Mouse (Mus musculus): Measurements from ENCODE around the gene Mbd3l2.

DNA sequence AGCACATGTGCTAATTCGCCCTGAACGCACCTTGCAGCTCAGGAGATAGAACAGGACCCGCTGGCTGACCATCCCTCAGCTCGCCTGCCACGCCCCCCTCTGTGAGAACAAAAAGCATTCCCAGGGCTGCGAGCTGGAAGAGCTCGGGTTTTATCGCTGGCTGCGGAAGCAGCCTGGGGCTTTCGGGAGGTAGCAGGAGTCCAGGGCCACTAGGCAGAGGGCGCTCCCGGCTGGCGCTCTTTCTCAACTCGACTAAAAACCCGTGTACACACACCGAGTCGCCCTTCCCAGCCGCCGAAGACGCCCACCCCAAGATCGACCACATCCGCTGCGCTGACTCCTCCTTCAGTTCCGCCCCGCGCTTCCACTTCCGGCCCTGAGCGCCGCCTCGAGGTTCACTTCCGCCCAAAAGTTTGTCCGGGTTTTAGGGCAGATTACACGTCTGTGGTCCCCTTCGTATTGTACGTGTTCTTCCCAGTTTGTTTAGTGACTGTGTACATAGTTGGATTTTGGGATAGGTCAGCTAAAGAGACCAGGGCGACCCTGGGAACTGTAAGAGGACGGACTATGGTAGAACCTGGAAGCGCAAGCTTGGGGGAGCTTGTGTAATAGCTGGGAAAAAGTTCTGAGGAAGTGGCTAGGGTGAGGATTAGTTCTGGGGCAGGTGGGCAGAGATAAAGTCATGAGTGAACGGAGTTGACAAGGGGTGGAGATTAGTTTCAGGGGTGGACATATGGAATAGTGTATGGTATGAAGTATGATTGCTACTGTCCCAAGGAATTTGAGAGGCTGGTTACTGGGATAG lies 43.1 kb downstream of the Mbd3l2 start:
- TF ChIP-seq ELF1 (IDR thresholded peaks at IDR 0.05; ENCODE audit: low read depth, low read length) (no peak), BHLHE40 (IDR thresholded peaks at IDR 0.05; ENCODE audit: low read depth, low read length) (no peak), MXI1 (IDR thresholded peaks at IDR 0.05; ENCODE audit: low read depth, low read length) (no peak), USF1 (IDR thresholded peaks at IDR 0.05; ENCODE audit: low read depth, low read length) (no peak), CTCF (conservative IDR thresholded peaks at IDR 0.05 in 1 of 2, IDR thresholded peaks at IDR 0.05 in 1 of 2; ENCODE audit: low read depth in 2 of 2, low read length in 2 of 2) (no peak), POLR2A (IDR thresholded peaks at IDR 0.05; ENCODE audit: low read depth, low read length) (no peak), JUND (conservative IDR thresholded peaks at IDR 0.05; ENCODE audit: low read depth, low read length) (no peak), RCOR1 (conservative IDR thresholded peaks at IDR 0.05; ENCODE audit: low read depth, low read length) (no peak), MAX (IDR thresholded peaks at IDR 0.05; ENCODE audit: low read length) (no peak), ZKSCAN1 (IDR thresholded peaks at IDR 0.05; ENCODE audit: borderline replicate concordance, low read depth, low read length) (no peak)

All from CH12.LX (cell line).